Mouse (Mus musculus): ENCODE data around the gene 2410137M14Rik. TPM values are rescaled to one million over a fixed set of nuclear protein-coding genes. Genes with fewer than 3 reads are reported as not detected.
"Not testable (repeated sequence)": the region's sequence is repeated elsewhere in the genome, so short reads cannot be mapped to it uniquely, and the experiment has no call there.

Gene 2410137M14Rik
- polyA plus RNA-seq, 1 experiment from 2014 or later, result not detected

- H3K27ac ChIP-seq (replicated peaks), result no peak within 1 kb of the TSS
- H3K9me3 ChIP-seq (ENCODE audit: control insufficient read depth, low read length), result no peaks in the 10 kb centered on the region
- no peak within 1 kb of the TSS for H3K9ac ChIP-seq (ENCODE audit: low read length)
- DNase-seq (ENCODE audit: low spot score) (no peak), ATAC-seq (ENCODE audit: low FRiP score, low TSS enrichment) (no peak)
- no peaks in the 10 kb centered on the region for H3K36me3 ChIP-seq (ENCODE audit: control insufficient read depth, insufficient read depth, low read length)
- H3K27me3 ChIP-seq (ENCODE audit: control insufficient read depth, insufficient read depth, low read length), result no peaks in the 10 kb centered on the region
- no peak within 1 kb of the TSS for H3K4me3 ChIP-seq (ENCODE audit: low read depth, low read length)
- H3K4me2 ChIP-seq (replicated peaks; ENCODE audit: low read depth), result no peak within 1 kb of the TSS
- H3K4me1 ChIP-seq (replicated peaks; ENCODE audit: control insufficient read depth, insufficient read depth), result no peaks in the 10 kb centered on the region
- WGBS, result 65% methylated on average over 9 of the region's 9 CpGs
- TF ChIP-seq CTCF (IDR thresholded peaks at IDR 0.05; ENCODE audit: low read depth), result no peak
- no peak for TF ChIP-seq EP300 (optimal IDR thresholded peaks at IDR 0.05)
Measured at GRCm38 (mm10) chr17:37022628-37023576, 41.9 kb upstream of the 2410137M14Rik start, which contains the start of gene Mog. Mog (minus strand) TSS chr17:37023398.

GRCm38 (mm10) chr17:37019242-37019641 lies 38.2 kb upstream of the 2410137M14Rik start:
- not testable (repeated sequence) for H3K36me3 ChIP-seq (ENCODE audit: control insufficient read depth, insufficient read depth, low read length); DNase-seq (ENCODE audit: low spot score); H3K4me2 ChIP-seq (replicated peaks; ENCODE audit: low read depth); ATAC-seq (ENCODE audit: low FRiP score, low TSS enrichment); H3K4me1 ChIP-seq (replicated peaks; ENCODE audit: control insufficient read depth, insufficient read depth); H3K9me3 ChIP-seq (ENCODE audit: control insufficient read depth, low read length); H3K4me3 ChIP-seq (ENCODE audit: low read depth, low read length); H3K9ac ChIP-seq (ENCODE audit: low read length); H3K27me3 ChIP-seq (ENCODE audit: control insufficient read depth, insufficient read depth, low read length); H3K27ac ChIP-seq (replicated peaks)
- 72% methylated on average over 5 of the region's 5 CpGs for WGBS

- DNase-seq (ENCODE audit: low spot score), result no peak
- Histone ChIP-seq H3K27ac (replicated peaks) (no peak overlapping the region; the same call in 1 of the 2 replicates), H3K27me3 (ENCODE audit: control insufficient read depth, insufficient read depth, low read length) (no peaks in the 10 kb centered on the region), H3K4me2 (replicated peaks; ENCODE audit: low read depth) (no peak overlapping the region), H3K4me3 (ENCODE audit: low read depth, low read length) (no peak overlapping the region), H3K4me1 (replicated peaks; ENCODE audit: control insufficient read depth, insufficient read depth) (no peaks in the 10 kb centered on the region), H3K9ac (ENCODE audit: low read length) (no peak overlapping the region), H3K9me3 (ENCODE audit: control insufficient read depth, low read length) (no peaks in the 10 kb centered on the region), H3K36me3 (ENCODE audit: control insufficient read depth, insufficient read depth, low read length) (no peaks in the 10 kb centered on the region)
- ATAC-seq (ENCODE audit: low FRiP score, low TSS enrichment), result no peak
- WGBS, result 63% methylated on average over 3 of the region's 3 CpGs
- TF ChIP-seq EP300 (optimal IDR thresholded peaks at IDR 0.05), result no peak
- no peak for TF ChIP-seq CTCF (IDR thresholded peaks at IDR 0.05; ENCODE audit: low read depth)
Measured at GRCm38 (mm10) chr17:37018328-37018727, 37.3 kb upstream of the 2410137M14Rik start.

DNA sequence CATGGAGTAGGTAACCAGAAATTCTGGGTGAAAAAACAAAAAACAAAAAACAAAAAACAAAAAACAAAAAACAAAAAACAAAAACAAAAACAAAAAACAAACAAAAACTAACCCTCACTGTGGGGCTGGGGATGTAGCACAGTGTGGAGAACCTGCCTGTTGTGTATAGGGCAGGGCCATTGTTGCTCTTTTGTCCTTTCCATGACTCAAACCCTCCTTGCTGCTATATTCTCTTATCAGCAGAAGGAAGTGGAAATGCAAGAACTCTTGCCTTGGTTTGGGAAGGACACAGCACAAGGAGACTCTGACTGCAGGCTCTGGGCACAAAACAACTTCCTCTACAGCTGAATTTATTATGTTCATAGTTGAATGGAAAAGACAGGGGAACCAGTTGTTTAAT lies 35.3 kb upstream of the 2410137M14Rik start:
- TF ChIP-seq CTCF (IDR thresholded peaks at IDR 0.05; ENCODE audit: low read depth), result no peak
- TF ChIP-seq EP300 (optimal IDR thresholded peaks at IDR 0.05), result no peak
- ATAC-seq (ENCODE audit: low FRiP score, low TSS enrichment), result peak; percentile 79

DNA sequence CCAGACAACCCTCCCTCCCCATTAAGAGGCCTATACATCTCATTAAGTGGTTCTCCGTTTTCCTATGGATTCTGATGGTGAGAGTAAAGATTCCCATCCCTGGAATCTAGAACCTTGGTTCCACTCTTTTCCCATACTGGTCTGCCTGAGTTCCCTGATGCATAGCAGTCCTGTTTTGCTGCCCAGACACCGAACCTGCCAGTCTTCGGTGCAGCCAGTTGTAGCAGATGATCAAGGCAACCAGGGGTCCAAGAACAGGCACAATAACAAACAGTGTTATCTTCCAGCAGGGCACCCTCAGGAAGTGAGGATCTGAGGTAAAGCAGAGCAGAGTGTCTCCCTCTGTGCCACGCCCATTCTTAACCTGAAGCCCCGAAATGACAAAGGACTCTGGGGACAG lies 31.1 kb upstream of the 2410137M14Rik start:
- Histone ChIP-seq H3K27me3 (ENCODE audit: control insufficient read depth, insufficient read depth, low read length) (no peaks in the 10 kb centered on the region), H3K9ac (ENCODE audit: low read length) (no peak overlapping the region), H3K4me3 (ENCODE audit: low read depth, low read length) (no peak overlapping the region), H3K4me1 (replicated peaks; ENCODE audit: control insufficient read depth, insufficient read depth) (no peaks in the 10 kb centered on the region), H3K4me2 (replicated peaks; ENCODE audit: low read depth) (no peak overlapping the region), H3K27ac (replicated peaks) (no peak overlapping the region), H3K9me3 (ENCODE audit: control insufficient read depth, low read length) (no peaks in the 10 kb centered on the region), H3K36me3 (ENCODE audit: control insufficient read depth, insufficient read depth, low read length) (peaks cover 6% of the 10 kb centered on the region)
- ATAC-seq (ENCODE audit: low FRiP score, low TSS enrichment) (no peak), DNase-seq (ENCODE audit: low spot score) (no peak)
- WGBS, result 68% methylated on average over 5 of the region's 5 CpGs
- TF ChIP-seq CTCF (IDR thresholded peaks at IDR 0.05; ENCODE audit: low read depth), result no peak
- no peak for TF ChIP-seq EP300 (optimal IDR thresholded peaks at IDR 0.05)

More for the DNA sequence above, 35.3 kb upstream of the 2410137M14Rik start:
- H3K4me3 ChIP-seq (ENCODE audit: low read depth, low read length), result no peak overlapping the region
- H3K4me2 ChIP-seq (replicated peaks; ENCODE audit: low read depth), result no peak overlapping the region
- no peaks in the 10 kb centered on the region for H3K9me3 ChIP-seq (ENCODE audit: control insufficient read depth, low read length)
- no peak overlapping the region for H3K9ac ChIP-seq (ENCODE audit: low read length)
- H3K27me3 ChIP-seq (ENCODE audit: control insufficient read depth, insufficient read depth, low read length), result no peaks in the 10 kb centered on the region
- no peaks in the 10 kb centered on the region for H3K36me3 ChIP-seq (ENCODE audit: control insufficient read depth, insufficient read depth, low read length)
- no peaks in the 10 kb centered on the region for H3K4me1 ChIP-seq (replicated peaks; ENCODE audit: control insufficient read depth, insufficient read depth)
- DNase-seq (ENCODE audit: low spot score), result no peak
- H3K27ac ChIP-seq (replicated peaks), result peak overlapping the region; percentile 53; the same call in 1 of the 2 replicates

GRCm38 (mm10) chr17:37011719-37012118 lies 30.7 kb upstream of the 2410137M14Rik start:
- WGBS, result 76% methylated on average over 3 of the region's 3 CpGs
- Histone ChIP-seq H3K4me1 (replicated peaks; ENCODE audit: control insufficient read depth, insufficient read depth) (no peaks in the 10 kb centered on the region), H3K9ac (ENCODE audit: low read length) (no peak overlapping the region), H3K27me3 (ENCODE audit: control insufficient read depth, insufficient read depth, low read length) (no peaks in the 10 kb centered on the region), H3K27ac (replicated peaks) (no peak overlapping the region), H3K4me3 (ENCODE audit: low read depth, low read length) (no peak overlapping the region), H3K36me3 (ENCODE audit: control insufficient read depth, insufficient read depth, low read length) (peaks cover 6% of the 10 kb centered on the region), H3K4me2 (replicated peaks; ENCODE audit: low read depth) (no peak overlapping the region), H3K9me3 (ENCODE audit: control insufficient read depth, low read length) (no peaks in the 10 kb centered on the region)
- ATAC-seq (ENCODE audit: low FRiP score, low TSS enrichment) (no peak), DNase-seq (ENCODE audit: low spot score) (no peak)
- TF ChIP-seq CTCF (IDR thresholded peaks at IDR 0.05; ENCODE audit: low read depth) (no peak), EP300 (optimal IDR thresholded peaks at IDR 0.05) (no peak)

Data from stomach, postnatal 0 days (tissue).